Mouse (Mus musculus): ENCODE results near the gene Runx1.

DNA sequence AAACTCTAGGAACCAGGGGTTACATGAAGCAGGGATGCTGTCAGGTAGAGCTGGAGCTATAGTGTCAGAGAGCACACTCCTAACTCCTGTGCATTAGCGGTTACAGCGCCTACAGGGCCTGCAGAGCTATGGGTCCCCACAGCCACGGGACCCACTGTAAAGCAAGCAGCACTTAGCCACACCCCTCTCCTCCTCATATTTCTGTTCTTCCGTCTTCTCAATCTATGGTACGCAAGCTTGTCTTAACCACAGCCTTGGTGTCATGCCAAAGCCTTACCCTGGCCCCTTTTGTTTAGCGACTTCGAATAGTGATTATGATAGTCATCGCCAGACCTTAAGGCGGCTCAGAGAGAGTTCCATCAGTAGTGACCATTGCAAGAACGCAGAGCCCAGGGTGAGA lies 244.2 kb downstream of the Runx1 start:
- TF ChIP-seq GATA1 (IDR thresholded peaks at IDR 0.05; ENCODE audit: borderline replicate concordance, low read length) (no peak), FLI1 (IDR thresholded peaks at IDR 0.05; ENCODE audit: low read length) (no peak)

Data from megakaryocyte, embryonic 14.5 days (primary cell).